Mouse (Mus musculus) layer of hippocampus, adult 9-10 months (tissue): ENCODE results near the gene Mrps27.
A peak's percentile ranks its signal among the peaks of the same experiment; 100 is the strongest.
"Not testable (repeated sequence)": the region's sequence is repeated elsewhere in the genome, so short reads cannot be mapped to it uniquely, and the experiment has no call there.

Experiments
- DNase-seq: peaks from one replicate; pipeline ENCODE4 v3.0.0; 2022; ENCODE audit warnings: low spot score

The Mrps27 gene

GRCm38 (mm10) chr13:99344599-99345575 lies at the start of gene Mrps27, which contains the start of gene Ptcd2:
Mrps27 (plus strand) TSS chr13:99344786.
Ptcd2 (minus strand) TSS chr13:99344705.
- DNase-seq: peak; percentile 93

GRCm38 (mm10) chr13:99299921-99300320 lies 44.7 kb upstream of the Mrps27 start:
- DNase-seq: no peak

- no peak for DNase-seq
Observed at GRCm38 (mm10) chr13:99303846-99304245, 40.7 kb upstream of the Mrps27 start.

GRCm38 (mm10) chr13:99304365-99304764 lies 40.2 kb upstream of the Mrps27 start:
- no peak for DNase-seq

- no peak for DNase-seq
Observed at GRCm38 (mm10) chr13:99305186-99305585, 39.4 kb upstream of the Mrps27 start.

GRCm38 (mm10) chr13:99306164-99306563 lies 38.4 kb upstream of the Mrps27 start:
- DNase-seq: no peak

GRCm38 (mm10) chr13:99307930-99308359 lies 36.6 kb upstream of the Mrps27 start:
- no peak for DNase-seq

- DNase-seq: no peak
Observed at GRCm38 (mm10) chr13:99308393-99308792, 36.2 kb upstream of the Mrps27 start.

- no peak for DNase-seq
Observed at GRCm38 (mm10) chr13:99314098-99314497, 30.5 kb upstream of the Mrps27 start.

GRCm38 (mm10) chr13:99314657-99315181 lies 29.9 kb upstream of the Mrps27 start:
- no peak for DNase-seq

GRCm38 (mm10) chr13:99316366-99316765 lies 28.2 kb upstream of the Mrps27 start:
- no peak for DNase-seq

- peak; percentile 30 for DNase-seq
Observed at GRCm38 (mm10) chr13:99317058-99317457, 27.5 kb upstream of the Mrps27 start.

- no peak for DNase-seq
Observed at GRCm38 (mm10) chr13:99320453-99320852, 24.1 kb upstream of the Mrps27 start.

GRCm38 (mm10) chr13:99322915-99323314 lies 21.7 kb upstream of the Mrps27 start:
- DNase-seq: not testable (repeated sequence)

GRCm38 (mm10) chr13:99323632-99324336 lies 20.8 kb upstream of the Mrps27 start:
- no peak for DNase-seq

GRCm38 (mm10) chr13:99324337-99324685 lies 20.3 kb upstream of the Mrps27 start:
- DNase-seq: not testable (repeated sequence)

- DNase-seq: no peak
Observed at GRCm38 (mm10) chr13:99331255-99331654, 13.3 kb upstream of the Mrps27 start.

- DNase-seq: no peak
Observed at GRCm38 (mm10) chr13:99337510-99337909, 7.1 kb upstream of the Mrps27 start.

- no peak for DNase-seq
Observed at GRCm38 (mm10) chr13:99341504-99341903, 3.1 kb upstream of the Mrps27 start.

- no peak for DNase-seq
Observed at GRCm38 (mm10) chr13:99343876-99344598, 549 bp upstream of the Mrps27 start.

GRCm38 (mm10) chr13:99350009-99350408 lies 5.4 kb downstream of the Mrps27 start:
- no peak for DNase-seq

- DNase-seq: no peak
Observed at GRCm38 (mm10) chr13:99351186-99351585, 6.6 kb downstream of the Mrps27 start.
